Mouse (Mus musculus): ENCODE measurements around the gene Gpbp1l1. TPM values are rescaled to one million over a fixed set of nuclear protein-coding genes. Genes with fewer than 3 reads are reported as not detected.

The Gpbp1l1 gene
- total RNA-seq, 2 experiments from 2014 or later = 55.7 to 66.5 TPM

- no peak for DNase-seq
These were observed 81.4 kb downstream of the Gpbp1l1 start for GRCm38 (mm10) chr4:116638821-116639220.

DNA sequence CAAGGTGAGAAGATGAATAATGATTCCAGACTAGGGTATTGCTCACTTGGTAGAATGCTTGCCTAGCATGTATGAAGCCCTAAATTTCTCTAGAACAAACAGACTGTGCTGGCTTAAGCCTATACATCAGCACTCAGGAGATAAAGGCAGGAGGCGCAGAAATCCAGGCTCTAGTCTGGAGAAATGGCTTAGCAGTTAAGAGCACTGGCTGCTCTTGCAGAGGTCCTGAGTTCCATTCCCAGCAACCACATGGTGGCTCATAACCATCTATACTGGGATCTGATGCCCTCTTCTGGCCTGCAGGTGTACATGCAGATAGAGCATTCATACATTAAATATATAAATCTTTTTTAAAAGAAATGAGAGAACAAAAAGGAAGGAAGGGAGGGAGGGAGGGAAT, 84.6 kb downstream of the Gpbp1l1 start:
- DNase-seq = no peak

Other genes starting within 250 kb of the Gpbp1l1 start
- 10 to 100 TPM; 98.2 to 98.4 TPM for gene Mast2, start 93.5 kb upstream of the Gpbp1l1 start, total RNA-seq (2021)
- 10 to 100 TPM; 17.3 to 18.0 TPM for gene Ipp, start 50.1 kb upstream of the Gpbp1l1 start, total RNA-seq (2021)
- gene Tmem69, start 1.7 kb upstream of the Gpbp1l1 start, total RNA-seq (2021) = 10 to 100 TPM; 18.6 to 20.0 TPM
- gene Ccdc17, start 39.0 kb downstream of the Gpbp1l1 start, total RNA-seq (2021) = 1 to 10 TPM; 1.5 to 4.1 TPM
- 10 to 100 TPM; 89.1 to 92.2 TPM for gene Nasp, start 70.3 kb downstream of the Gpbp1l1 start, total RNA-seq (2021)
- gene Akr1a1, start 94.0 kb downstream of the Gpbp1l1 start, total RNA-seq (2021) = 100 to 1,000 TPM; 438 to 466 TPM
- 100 to 1,000 TPM; 393 to 438 TPM for gene Prdx1, start 127.9 kb downstream of the Gpbp1l1 start, total RNA-seq (2021)
- gene Mmachc, start 150.7 kb downstream of the Gpbp1l1 start, total RNA-seq (2021) = 10 to 100 TPM; 26.5 to 32.4 TPM
- gene Ccdc163, start 150.9 kb downstream of the Gpbp1l1 start, total RNA-seq (2021) = 10 to 100 TPM; 10.2 to 10.5 TPM
- 1 to 10 TPM; 1.9 to 2.1 TPM for gene Tesk2, start 163.3 kb downstream of the Gpbp1l1 start, total RNA-seq (2021)
- 10 to 100 TPM; 13.3 to 15.4 TPM for gene Toe1, start 250.0 kb downstream of the Gpbp1l1 start, total RNA-seq (2021)